Mouse (Mus musculus): ENCODE measurements at regions not wholly inside any gene's neighbourhood (a gene's known extent, or its start where the extent isn't known, plus 50 kb on each side); places are given as distances from the start of the nearest gene placed in this dataset.

DNA sequence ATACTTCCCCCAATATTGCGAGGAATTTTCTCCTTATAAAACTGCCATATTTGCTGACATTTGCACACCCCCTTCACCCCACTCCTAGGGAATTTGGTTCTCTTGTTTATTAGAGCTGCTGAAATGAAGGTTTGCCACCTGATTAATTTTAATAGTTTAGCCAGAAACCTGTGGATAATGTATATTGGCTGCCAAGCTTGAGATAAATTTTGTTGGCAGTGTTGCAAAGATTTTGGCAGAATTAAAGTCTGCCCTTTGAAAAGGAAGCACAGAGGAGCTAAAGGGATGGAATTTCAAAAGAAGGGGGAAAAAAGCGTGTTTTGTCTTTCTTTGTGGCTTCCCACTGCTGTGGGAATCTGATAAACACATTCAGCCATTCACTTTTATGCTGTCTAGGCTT, 354.6 kb upstream of the Car10 start:
- Histone ChIP-seq H3K9me3 (no peaks in the 10 kb centered on the region), H3K36me3 (no peaks in the 10 kb centered on the region), H3K4me1 (no peaks in the 10 kb centered on the region), H3K9ac (no peak overlapping the region), H3K4me2 (no peak overlapping the region), H3K27me3 (no peaks in the 10 kb centered on the region), H3K27ac (no peak overlapping the region), H3K4me3 (no peak overlapping the region)
- WGBS: 41% methylated on average over 2 of the region's 2 CpGs
- ATAC-seq (ENCODE audit: borderline replicate concordance, extremely low read depth, low FRiP score, low TSS enrichment): no peak

DNA sequence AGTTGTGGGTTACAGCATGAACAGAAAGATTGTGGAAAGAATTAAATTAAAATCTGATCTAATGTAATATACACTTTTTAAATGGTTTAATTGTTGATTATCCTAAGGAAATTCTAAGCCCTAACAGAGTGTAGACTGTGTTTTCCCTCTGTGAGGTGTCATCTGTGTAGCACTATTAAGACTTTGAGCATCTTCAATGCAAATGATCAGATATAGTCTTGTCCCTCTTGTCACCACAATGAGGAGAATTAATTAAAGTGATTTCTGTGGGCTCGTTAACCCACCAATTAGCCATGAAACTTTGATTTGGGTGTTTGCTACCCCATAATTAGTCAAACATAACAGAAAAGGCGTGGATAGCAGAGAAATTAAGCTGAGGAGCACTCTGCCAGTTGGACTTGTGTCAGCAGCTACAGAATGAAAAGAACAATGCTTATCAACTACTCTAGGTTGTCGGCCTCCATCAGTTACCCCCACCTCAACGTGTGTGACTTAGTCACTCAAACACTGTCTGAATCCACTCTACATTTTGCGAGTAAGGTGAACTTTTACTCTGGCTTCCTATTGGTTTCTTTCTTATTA, 339.4 kb upstream of the Car10 start:
- H3K27ac ChIP-seq: no peak overlapping the region
- no peaks in the 10 kb centered on the region for H3K36me3 ChIP-seq
- ATAC-seq (ENCODE audit: borderline replicate concordance, extremely low read depth, low FRiP score, low TSS enrichment): no peak
- no peak overlapping the region for H3K9ac ChIP-seq
- H3K4me2 ChIP-seq: no peak overlapping the region
- H3K9me3 ChIP-seq: no peaks in the 10 kb centered on the region
- no peaks in the 10 kb centered on the region for H3K4me1 ChIP-seq
- H3K27me3 ChIP-seq: no peaks in the 10 kb centered on the region
- no peak overlapping the region for H3K4me3 ChIP-seq
- 66% methylated on average over 5 of the region's 5 CpGs for WGBS

DNA sequence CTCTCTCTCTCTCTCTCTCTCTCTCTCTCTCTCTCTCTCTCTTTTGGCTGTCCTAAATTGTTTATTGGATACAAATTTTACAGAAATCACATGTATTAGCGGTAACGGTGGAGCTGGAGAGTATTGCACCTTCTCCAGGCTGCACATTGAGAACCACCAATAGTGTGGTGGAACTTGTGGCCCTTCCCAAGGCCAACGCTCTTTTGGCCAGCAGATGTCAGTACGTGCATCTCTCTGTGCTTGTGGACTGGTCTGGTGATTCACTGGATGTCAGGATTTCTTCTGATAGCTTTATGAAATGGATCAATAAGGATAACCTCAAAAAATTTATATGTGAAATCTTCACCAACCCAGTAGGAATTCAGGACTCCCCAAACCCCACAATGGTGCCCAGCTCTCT, 327.9 kb upstream of the Car10 start:
- Histone ChIP-seq H3K36me3 (no peaks in the 10 kb centered on the region), H3K27me3 (no peaks in the 10 kb centered on the region), H3K4me1 (no peaks in the 10 kb centered on the region), H3K27ac (no peak overlapping the region), H3K9me3 (no peaks in the 10 kb centered on the region), H3K9ac (no peak overlapping the region), H3K4me3 (no peak overlapping the region), H3K4me2 (no peak overlapping the region)
- WGBS: 84% methylated on average over 4 of the region's 4 CpGs
- ATAC-seq (ENCODE audit: borderline replicate concordance, extremely low read depth, low FRiP score, low TSS enrichment): no peak

DNA sequence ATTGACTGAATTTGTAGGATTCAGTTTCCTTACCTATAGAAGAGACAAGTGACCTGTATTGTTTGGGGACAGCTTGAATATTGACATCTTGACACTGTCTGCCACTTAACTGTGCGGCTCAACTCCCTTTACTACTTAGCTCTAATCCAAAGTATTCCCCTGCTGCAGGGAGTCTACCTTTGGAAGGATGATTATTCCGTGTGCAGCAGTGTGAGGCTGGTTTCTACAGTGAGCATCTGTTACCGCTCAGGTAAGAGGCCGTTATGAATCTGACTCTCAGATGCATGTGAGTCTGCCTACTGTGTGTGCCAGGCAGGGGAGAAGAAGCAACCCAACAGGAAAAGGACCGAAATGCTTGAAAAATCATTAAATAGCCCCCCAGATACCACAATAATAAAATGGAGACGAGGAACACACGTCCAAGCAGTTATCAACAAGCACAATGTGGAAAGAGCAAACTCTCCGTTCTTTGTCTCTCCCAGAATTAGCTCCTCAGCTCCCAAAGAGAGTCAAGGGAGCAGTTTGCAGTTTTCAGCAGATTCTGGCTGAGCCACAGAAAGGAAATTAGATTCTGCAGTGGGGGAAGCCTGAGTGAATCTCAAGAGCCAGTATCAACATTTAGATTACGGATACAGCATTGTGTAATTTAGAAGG, 324.8 kb upstream of the Car10 start:
- no peaks in the 10 kb centered on the region for H3K36me3 ChIP-seq
- H3K27me3 ChIP-seq: no peaks in the 10 kb centered on the region
- WGBS: 50% methylated on average over 9 of the region's 9 CpGs
- peak overlapping the region; percentile 21; the same call in 1 of the 2 replicates for H3K27ac ChIP-seq
- H3K9me3 ChIP-seq: no peaks in the 10 kb centered on the region
- H3K4me3 ChIP-seq: no peak overlapping the region
- no peaks in the 10 kb centered on the region for H3K4me1 ChIP-seq
- H3K4me2 ChIP-seq: peak overlapping the region; percentile 8; the same call in 1 of the 2 replicates
- ATAC-seq (ENCODE audit: borderline replicate concordance, extremely low read depth, low FRiP score, low TSS enrichment): no peak
- no peak overlapping the region for H3K9ac ChIP-seq

DNA sequence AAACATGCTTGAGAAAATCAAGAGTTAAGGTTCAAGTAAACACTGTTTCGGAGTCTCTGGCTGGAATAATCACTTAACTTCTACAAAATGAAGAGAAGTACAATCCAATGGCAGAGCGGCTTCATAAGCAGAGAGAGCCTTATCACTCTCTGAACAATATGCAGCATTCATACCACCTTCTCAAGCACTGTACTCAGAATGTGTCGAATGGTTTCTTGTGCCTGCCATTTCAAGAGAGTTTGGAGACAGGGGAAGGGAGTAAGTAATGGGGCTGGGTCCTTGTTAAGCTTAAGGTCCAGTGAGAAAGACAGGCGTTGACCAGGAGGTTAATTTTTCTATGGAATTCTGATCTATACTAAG, 324.3 kb upstream of the Car10 start:
- no peak overlapping the region for H3K9ac ChIP-seq
- H3K27me3 ChIP-seq: no peaks in the 10 kb centered on the region
- no peaks in the 10 kb centered on the region for H3K4me1 ChIP-seq
- no peaks in the 10 kb centered on the region for H3K9me3 ChIP-seq
- WGBS: 44% methylated on average over 4 of the region's 4 CpGs
- peak overlapping the region; percentile 21; the same call in 1 of the 2 replicates for H3K27ac ChIP-seq
- H3K4me2 ChIP-seq: peak overlapping the region; percentile 8; the same call in 1 of the 2 replicates
- no peak for ATAC-seq (ENCODE audit: borderline replicate concordance, extremely low read depth, low FRiP score, low TSS enrichment)
- no peak overlapping the region for H3K4me3 ChIP-seq
- no peaks in the 10 kb centered on the region for H3K36me3 ChIP-seq

DNA sequence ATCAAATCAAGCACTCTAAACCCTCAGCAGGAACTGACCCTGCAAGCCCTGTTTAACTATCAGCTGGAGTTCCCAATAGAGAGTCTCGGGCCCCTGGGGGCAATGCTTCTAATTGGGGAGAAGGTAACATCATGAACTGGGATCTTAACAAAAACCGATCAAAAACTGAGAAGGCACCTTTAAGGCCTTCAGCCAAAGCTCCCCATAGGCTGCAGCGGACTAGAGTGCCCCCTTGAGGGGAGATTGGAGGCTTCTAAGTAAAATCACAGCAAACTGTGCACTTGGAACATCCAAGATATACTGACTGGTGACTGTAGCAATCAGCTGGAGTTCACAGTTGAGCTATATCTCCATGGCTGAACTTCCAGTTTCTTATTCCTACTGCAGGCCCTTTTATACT, 323.0 kb upstream of the Car10 start:
- ATAC-seq (ENCODE audit: borderline replicate concordance, extremely low read depth, low FRiP score, low TSS enrichment): no peak
- 34% methylated on average over 3 of the region's 3 CpGs for WGBS
- no peak overlapping the region for H3K4me3 ChIP-seq

DNA sequence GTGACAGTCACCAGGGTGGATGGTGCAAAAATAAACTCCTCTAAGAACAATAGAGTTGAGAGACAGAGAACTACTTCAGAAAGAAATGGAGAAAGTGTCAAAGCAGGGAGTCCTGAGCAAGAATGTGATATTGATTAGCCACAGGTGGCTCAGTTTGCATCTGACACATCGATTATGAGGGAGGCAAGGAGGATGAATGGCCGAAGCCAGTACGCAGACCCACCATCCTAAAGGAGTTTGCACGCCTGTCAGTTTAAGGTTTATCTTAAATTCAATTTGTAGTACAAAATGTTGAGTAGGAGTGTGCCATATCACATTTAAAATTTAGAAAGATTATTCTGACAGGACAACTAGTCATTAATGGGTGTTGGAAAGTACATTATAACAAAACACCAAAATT, 298.6 kb upstream of the Car10 start:
- H3K4me3 ChIP-seq: no peak overlapping the region
- no peaks in the 10 kb centered on the region for H3K9me3 ChIP-seq
- ATAC-seq (ENCODE audit: borderline replicate concordance, extremely low read depth, low FRiP score, low TSS enrichment): no peak
- 76% methylated on average over 4 of the region's 4 CpGs for WGBS
- no peak overlapping the region for H3K9ac ChIP-seq
- no peaks in the 10 kb centered on the region for H3K27me3 ChIP-seq
- H3K4me1 ChIP-seq: no peaks in the 10 kb centered on the region
- no peak overlapping the region for H3K4me2 ChIP-seq
- no peak overlapping the region for H3K27ac ChIP-seq
- no peaks in the 10 kb centered on the region for H3K36me3 ChIP-seq

More for the DNA sequence above, 323.0 kb upstream of the Car10 start:
- H3K27ac ChIP-seq: no peak overlapping the region
- H3K9me3 ChIP-seq: no peaks in the 10 kb centered on the region
- no peak overlapping the region for H3K9ac ChIP-seq
- H3K4me2 ChIP-seq: no peak overlapping the region
- H3K27me3 ChIP-seq: no peaks in the 10 kb centered on the region
- no peaks in the 10 kb centered on the region for H3K4me1 ChIP-seq
- H3K36me3 ChIP-seq: no peaks in the 10 kb centered on the region
